Mouse (Mus musculus) urinary bladder, adult 2 months (tissue): ENCODE measurements around the gene A230072I06Rik. TPM values are rescaled to one million over a fixed set of nuclear protein-coding genes. Genes with fewer than 3 reads are reported as not detected.

Source experiments
- DNase-seq: peaks from one replicate; pipeline ENCODE4 v3.0.0; 2022; ENCODE audit warnings: low spot score
- polyA plus RNA-seq: library from polyadenylated mRNA; depleted of rRNA; stranded (reverse); fragments of >200 nt; gene quantifications from 2 replicates; pipeline ENCODE4 v1.2.3, GENCODE M21; 2012; rRNA removed

A230072I06Rik gene
- polyA plus RNA-seq, 1 experiment: not detected

GRCm38 (mm10) chr8:12323238-12323637, 44.6 kb downstream of the A230072I06Rik start:
- DNase-seq: no peak

- no peak for DNase-seq
Observed at GRCm38 (mm10) chr8:12324561-12324960, 45.9 kb downstream of the A230072I06Rik start.

- DNase-seq: no peak
Observed at GRCm38 (mm10) chr8:12324991-12325601, 46.5 kb downstream of the A230072I06Rik start.

DNA sequence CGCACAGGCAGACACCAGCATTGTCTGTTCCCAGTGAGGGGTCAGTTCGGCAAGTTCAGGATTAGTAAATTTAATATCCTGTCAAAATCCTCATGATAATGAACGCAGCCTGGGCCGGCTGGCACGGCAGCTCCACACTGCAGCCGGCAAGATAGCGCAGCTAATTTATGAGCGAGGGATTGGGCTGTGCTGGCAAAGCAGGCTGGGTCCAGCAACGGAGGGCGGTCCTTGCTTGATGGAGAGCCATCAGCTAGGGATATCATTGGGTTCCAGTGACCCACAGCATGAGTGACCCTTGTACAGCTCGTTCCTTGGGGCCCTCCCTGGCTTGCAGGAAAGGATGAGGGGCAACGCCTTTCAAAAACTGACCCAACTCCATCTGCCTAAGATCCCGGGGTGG, 48.6 kb downstream of the A230072I06Rik start:
- no peak for DNase-seq

- no peak for DNase-seq
Observed at GRCm38 (mm10) chr8:12327707-12328471, 49.3 kb downstream of the A230072I06Rik start.

DNA sequence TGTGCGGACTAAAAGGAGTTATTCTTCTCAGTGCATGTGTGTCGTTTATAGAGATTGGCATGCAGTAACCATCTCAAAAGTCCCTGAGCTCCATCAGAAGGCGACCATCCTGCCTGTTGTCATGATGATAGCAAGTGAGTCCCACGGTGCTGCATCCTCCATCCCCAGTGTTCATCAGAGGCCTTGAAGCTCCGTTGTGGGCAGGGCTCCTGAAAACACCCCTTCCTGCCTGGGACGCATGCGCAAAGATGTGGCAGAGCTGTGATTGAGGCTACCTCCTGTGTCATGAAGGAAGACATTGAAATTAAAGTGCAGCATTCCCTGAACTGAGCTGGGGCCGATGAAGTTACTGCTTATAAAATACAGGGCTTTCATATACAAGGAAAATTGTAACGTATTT, 49.9 kb downstream of the A230072I06Rik start:
- no peak for DNase-seq

DNA sequence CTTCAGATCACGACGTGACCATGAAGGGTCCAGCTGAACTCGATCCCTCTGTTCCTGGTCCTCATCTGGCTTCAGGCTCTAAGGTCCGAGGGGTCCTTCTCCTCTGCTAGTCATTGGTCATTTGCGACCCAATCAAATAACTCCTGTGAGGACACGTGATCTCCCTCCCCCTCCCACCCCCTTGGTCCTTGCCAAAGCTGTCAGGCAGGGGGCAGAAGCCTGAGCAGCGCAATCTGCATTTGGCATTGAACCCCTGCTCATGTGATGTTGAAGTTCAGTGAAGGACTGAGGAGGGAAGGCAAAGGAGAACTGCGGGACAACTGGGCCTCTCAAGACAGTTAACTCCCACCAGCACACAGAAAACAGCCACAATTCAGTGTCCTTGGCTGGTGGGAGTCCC, 51.4 kb downstream of the A230072I06Rik start:
- no peak for DNase-seq

Other genes starting within 250 kb of the A230072I06Rik start
- not detected in 2 replicates for gene Sox1, start 116.5 kb downstream of the A230072I06Rik start, polyA plus RNA-seq